Mouse (Mus musculus): ENCODE measurements around the gene Pip5k1b.

DNA sequence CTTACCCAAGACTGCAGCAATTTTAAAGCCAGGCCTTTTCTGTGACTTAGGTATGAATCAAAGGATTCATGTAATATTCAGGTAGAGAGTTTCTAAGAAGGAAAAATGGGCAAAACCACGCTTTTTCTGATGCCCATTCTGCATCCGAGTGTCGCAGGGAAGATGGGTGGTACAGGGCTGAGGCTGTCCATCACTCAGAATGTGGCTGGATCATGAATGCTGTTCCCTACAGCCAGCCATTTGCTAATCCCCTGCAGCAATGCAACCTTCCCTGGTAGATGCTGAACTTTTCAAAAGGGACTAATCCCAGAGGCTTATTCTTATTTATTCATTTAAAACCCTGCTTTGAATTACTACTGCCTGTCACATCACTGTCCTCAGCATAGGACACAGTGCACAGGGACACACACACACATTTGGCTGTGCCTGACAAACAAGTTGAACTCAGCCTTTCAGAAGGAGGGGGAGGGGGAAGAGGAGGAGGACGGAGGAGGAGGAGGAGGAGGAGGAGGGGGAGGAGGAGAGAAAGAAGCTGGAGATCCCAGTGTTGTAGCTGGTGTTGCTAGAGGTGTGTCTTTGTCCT, 71.0 kb downstream of the Pip5k1b start:
- TF ChIP-seq POLR2A (IDR thresholded peaks at IDR 0.05; ENCODE audit: low read depth, low read length) (no peak), CTCF (IDR thresholded peaks at IDR 0.05; ENCODE audit: borderline replicate concordance, insufficient read depth, low read length) (no peak)
